Mouse (Mus musculus) midbrain, embryonic 14.5 days (tissue): ENCODE data around the gene Cyp2d26. TPM values are rescaled to one million over a fixed set of nuclear protein-coding genes. Genes with fewer than 3 reads are reported as not detected.

Source experiments
- ATAC-seq: fragments of 200-750 bp; cut with Nextera tagmentation; 2 replicates; pipeline ENCODE4 v1.8.0; 2017; ENCODE audit warnings: moderate number of reproducible peaks, moderate library complexity; ENCODE audit not compliant: low FRiP score, low TSS enrichment
- DNase-seq: peaks from one replicate; pipeline ENCODE4 v3.0.0-alpha.2; 2015
- H3K27ac ChIP-seq: fragments of 300-500 bp; sonication (generic); replicated peaks from 2 replicates; pipeline ENCODE4 v1.5.1; 2014; ENCODE audit warnings: mild to moderate bottlenecking, low read depth, low read length, moderate library complexity
- H3K27me3 ChIP-seq: fragments of 300-500 bp; sonication (generic); 2 replicates; pipeline ENCODE4 v1.6.1; 2014; ENCODE audit warnings: low read length, control low read depth, mixed read lengths; ENCODE audit not compliant: control insufficient read depth, insufficient read depth
- H3K36me3 ChIP-seq: fragments of 300-500 bp; sonication (generic); 2 replicates; pipeline ENCODE4 v1.6.1; 2014; ENCODE audit warnings: low read length, control low read depth; ENCODE audit not compliant: control insufficient read depth, insufficient read depth
- H3K4me1 ChIP-seq: fragments of 300-500 bp; sonication (generic); 2 replicates; pipeline ENCODE4 v1.6.1; 2014; ENCODE audit warnings: mild to moderate bottlenecking, antibody characterized with exemption, low read length, control low read depth; ENCODE audit not compliant: control insufficient read depth, insufficient read depth
- H3K4me2 ChIP-seq: fragments of 300-500 bp; sonication (generic); 2 replicates; pipeline ENCODE4 v1.6.1; 2014; ENCODE audit warnings: mild to moderate bottlenecking, low read length, moderate library complexity
- H3K4me3 ChIP-seq: fragments of 300-500 bp; sonication (generic); replicated peaks from 2 replicates; pipeline ENCODE4 v1.5.1; 2014; ENCODE audit warnings: low read depth, low read length
- H3K9ac ChIP-seq: fragments of 300-500 bp; sonication (generic); replicated peaks from 2 replicates; pipeline ENCODE4 v1.6.1; 2014; ENCODE audit warnings: mild to moderate bottlenecking, low read length, moderate library complexity
- H3K9me3 ChIP-seq: fragments of 300-500 bp; sonication (generic); 2 replicates; pipeline ENCODE4 v1.6.1; 2016; ENCODE audit warnings: low read length, control low read depth, mixed read lengths; ENCODE audit not compliant: control insufficient read depth
- WGBS: fragments of 180-500 bp; shearing (Covaris S2); extraction: QIAGEN DNeasy Blood & Tissue Kit; methylation state at CpG from one replicate; pipeline ENCODE4 v1.1.7; 2014; 5-methylcytosine and 5-hydroxymethylcytosine counted together
- polyA plus RNA-seq: library from polyadenylated mRNA; unstranded; fragments of >200 nt; fragmentation: Nextera tagmentation; extraction: Ambion mirVana; gene quantifications from 2 replicates; pipeline ENCODE4 v1.2.1, GENCODE M21; 2014

Cyp2d26 gene
- 0.15 and 0.28 TPM in 2 replicates for polyA plus RNA-seq

DNA sequence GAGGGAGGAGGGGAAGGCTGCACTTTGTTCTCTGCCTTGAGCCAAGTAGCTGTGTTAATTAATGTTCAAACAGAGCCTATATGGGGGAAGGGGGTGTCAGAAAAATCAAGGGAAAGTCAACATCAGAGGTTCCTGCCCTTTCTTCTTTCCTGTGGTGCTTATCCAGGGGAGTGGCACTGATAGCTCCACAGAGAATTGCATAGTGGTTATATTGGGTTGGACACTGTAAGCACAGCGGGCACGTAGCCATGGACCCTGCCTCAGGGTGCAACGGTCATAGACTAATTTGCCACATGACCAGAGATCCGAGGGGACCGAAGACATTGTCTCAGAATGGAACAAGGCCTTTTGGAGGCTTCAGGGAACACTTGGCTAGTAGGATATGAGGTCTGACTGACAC is at the start of gene Cyp2d26:
TSS of gene Cyp2d26 (minus strand) at position 18 of the 400 bp plus-strand sequence.
- 88% methylated on average over 5 of the region's 5 CpGs for WGBS
- Histone ChIP-seq H3K4me3 (no peak within 1 kb of the TSS), H3K27me3 (no peaks in the 10 kb centered on the region), H3K4me2 (no peak within 1 kb of the TSS), H3K27ac (no peak within 1 kb of the TSS), H3K36me3 (no peaks in the 10 kb centered on the region), H3K4me1 (no peaks in the 10 kb centered on the region), H3K9me3 (no peaks in the 10 kb centered on the region), H3K9ac (no peak within 1 kb of the TSS)
- no peak for ATAC-seq
- DNase-seq, result no peak

DNA sequence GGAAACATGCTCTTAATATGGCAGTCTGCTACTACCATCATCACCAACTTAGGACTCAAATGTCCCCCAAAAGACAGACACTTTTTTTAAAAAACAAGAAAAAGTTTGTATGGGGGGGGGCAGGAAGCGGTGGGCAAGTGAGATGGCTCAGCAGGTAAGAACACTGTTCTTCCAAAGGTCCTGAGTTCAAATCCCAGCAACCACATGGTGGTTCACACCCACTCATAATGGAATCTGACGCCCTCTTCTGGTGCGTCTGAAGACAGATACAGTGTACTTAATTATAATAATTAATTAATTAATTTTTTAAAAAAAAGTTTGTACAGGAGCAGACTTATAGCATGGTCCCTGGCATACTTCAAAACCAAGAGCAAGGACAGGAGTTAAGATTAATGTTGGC is 45.1 kb upstream of the Cyp2d26 start:
- H3K9me3 ChIP-seq, result no peaks in the 10 kb centered on the region
- no peaks in the 10 kb centered on the region for H3K27me3 ChIP-seq
- no peak for DNase-seq
- no peak for ATAC-seq
- H3K36me3 ChIP-seq, result no peaks in the 10 kb centered on the region
- H3K9ac ChIP-seq, result no peak overlapping the region
- H3K4me3 ChIP-seq, result no peak overlapping the region
- no peak overlapping the region for H3K4me2 ChIP-seq
- 94% methylated on average over 3 of the region's 3 CpGs for WGBS
- H3K4me1 ChIP-seq, result no peaks in the 10 kb centered on the region
- H3K27ac ChIP-seq, result no peak overlapping the region

DNA sequence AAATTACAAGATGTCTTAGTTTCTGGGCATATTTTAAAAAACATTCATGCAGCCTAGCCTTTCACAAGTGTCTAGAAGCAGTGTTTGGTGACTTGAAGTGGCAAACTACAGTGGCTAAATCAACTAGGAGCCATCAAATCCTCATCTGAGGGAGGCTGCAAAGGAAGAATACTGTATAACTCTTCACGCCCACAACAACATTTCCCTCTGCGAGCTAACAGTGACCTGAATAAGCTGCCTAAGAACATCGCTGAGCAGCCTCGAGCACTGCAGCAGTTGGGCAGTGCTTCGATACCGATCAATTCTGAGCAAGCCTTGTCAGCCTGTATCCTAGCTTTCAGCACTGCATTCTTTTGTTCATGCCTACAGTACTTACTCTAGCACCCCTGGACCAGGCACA is 35.8 kb upstream of the Cyp2d26 start:
- H3K36me3 ChIP-seq, result no peaks in the 10 kb centered on the region
- H3K27me3 ChIP-seq, result no peaks in the 10 kb centered on the region
- no peaks in the 10 kb centered on the region for H3K9me3 ChIP-seq
- no peaks in the 10 kb centered on the region for H3K4me1 ChIP-seq
- DNase-seq (no peak), ATAC-seq (no peak)
- no peak overlapping the region for H3K4me2 ChIP-seq
- 86% methylated on average over 6 of the region's 6 CpGs for WGBS
- H3K27ac ChIP-seq, result no peak overlapping the region
- no peak overlapping the region for H3K9ac ChIP-seq
- no peak overlapping the region for H3K4me3 ChIP-seq

DNA sequence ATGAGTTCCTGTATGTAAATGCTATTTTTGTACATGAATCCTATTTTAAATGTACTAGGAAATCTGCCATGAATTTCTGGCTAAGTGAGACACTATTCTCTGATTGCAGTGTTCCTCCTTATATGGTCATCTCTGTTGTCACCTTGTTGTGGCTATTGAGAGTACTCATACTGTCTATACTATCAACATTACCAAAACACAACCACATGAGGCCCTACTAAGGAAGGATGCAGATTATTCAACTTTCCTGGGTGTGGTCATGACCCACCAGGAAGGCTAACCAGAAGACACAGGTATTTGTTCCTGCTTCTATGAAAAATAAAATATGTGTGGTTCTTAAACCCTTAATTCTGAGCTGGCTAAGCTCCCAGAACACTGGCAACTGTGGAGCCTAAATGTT is 31.8 kb upstream of the Cyp2d26 start:
- Histone ChIP-seq H3K27ac (no peak overlapping the region), H3K4me1 (no peaks in the 10 kb centered on the region), H3K9ac (no peak overlapping the region), H3K9me3 (no peaks in the 10 kb centered on the region), H3K4me2 (no peak overlapping the region), H3K36me3 (peaks cover 5% of the 10 kb centered on the region), H3K27me3 (no peaks in the 10 kb centered on the region), H3K4me3 (no peak overlapping the region)
- ATAC-seq, result no peak
- no peak for DNase-seq

DNA sequence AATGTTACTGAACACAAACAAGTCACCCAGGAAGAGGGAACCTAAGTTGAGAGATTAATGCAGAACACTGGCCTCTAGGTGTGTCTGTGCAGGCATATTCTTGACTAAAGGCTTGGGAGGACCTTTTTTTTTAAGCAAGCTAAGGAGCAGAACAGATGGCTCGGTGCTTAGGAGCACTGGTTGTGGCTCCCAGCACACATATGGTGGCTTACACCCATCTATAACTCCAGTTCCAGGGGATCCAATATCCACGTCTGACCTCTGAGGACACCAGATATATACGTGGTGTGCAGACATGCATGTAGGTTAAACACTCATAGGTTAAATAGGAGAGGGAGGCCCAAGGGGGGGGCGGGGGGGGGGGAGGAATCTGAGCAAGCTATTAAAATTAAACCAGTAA is 28.3 kb upstream of the Cyp2d26 start:
- Histone ChIP-seq H3K36me3 (peaks cover 10% of the 10 kb centered on the region), H3K4me1 (no peaks in the 10 kb centered on the region), H3K27me3 (no peaks in the 10 kb centered on the region), H3K9ac (no peak overlapping the region), H3K4me3 (no peak overlapping the region), H3K9me3 (no peaks in the 10 kb centered on the region), H3K27ac (no peak overlapping the region), H3K4me2 (no peak overlapping the region)
- ATAC-seq, result no peak
- 76% methylated on average over 3 of the region's 4 CpGs for WGBS
- DNase-seq, result no peak

DNA sequence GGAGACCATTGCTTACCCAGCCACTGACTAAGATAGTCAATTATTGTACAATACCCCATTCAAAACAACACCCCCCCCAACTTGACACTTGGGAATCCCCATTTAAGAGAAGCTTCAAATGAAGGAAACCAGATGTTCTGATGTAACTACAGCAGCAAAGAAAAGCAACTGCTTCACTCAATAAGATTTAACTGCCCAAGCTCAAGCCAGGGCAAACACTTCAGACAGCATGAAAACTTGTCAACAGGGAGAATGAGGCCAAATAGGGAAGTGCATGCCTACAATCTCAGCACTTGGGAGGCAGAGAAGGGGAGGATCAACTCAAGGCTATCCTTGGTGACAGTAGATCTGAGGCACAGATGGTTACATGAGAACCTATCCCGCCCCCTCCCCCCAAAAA is 27.6 kb upstream of the Cyp2d26 start:
- H3K9me3 ChIP-seq, result no peaks in the 10 kb centered on the region

DNA sequence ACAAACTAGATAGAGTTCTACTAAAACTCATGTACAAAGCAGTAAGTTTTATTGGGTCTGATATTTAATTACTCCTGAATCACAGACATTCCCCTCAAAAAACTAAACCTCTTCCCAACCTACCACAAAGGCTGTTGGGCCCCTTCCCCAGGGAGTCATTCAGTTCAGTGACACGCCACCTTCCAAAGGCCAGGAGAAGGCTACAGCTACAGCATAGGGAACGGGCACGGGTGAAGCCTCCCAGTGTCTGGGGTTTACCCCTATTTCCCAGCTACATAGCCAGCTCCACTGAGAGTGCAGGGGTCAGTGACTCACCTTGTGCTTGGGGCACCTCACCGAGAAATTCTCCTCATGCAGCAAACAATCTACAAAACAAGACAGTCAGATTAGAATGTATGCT is 21.2 kb upstream of the Cyp2d26 start:
- WGBS, result 85% methylated on average over 4 of the region's 4 CpGs
- H3K4me2 ChIP-seq, result no peak overlapping the region
- no peaks in the 10 kb centered on the region for H3K4me1 ChIP-seq
- ATAC-seq (no peak), DNase-seq (no peak)
- H3K4me3 ChIP-seq, result no peak overlapping the region
- H3K9me3 ChIP-seq, result no peaks in the 10 kb centered on the region
- no peaks in the 10 kb centered on the region for H3K27me3 ChIP-seq
- no peak overlapping the region for H3K27ac ChIP-seq
- H3K9ac ChIP-seq, result no peak overlapping the region
- H3K36me3 ChIP-seq, result peaks cover 22% of the 10 kb centered on the region

More for the DNA sequence above, 27.6 kb upstream of the Cyp2d26 start:
- peaks cover 10% of the 10 kb centered on the region for H3K36me3 ChIP-seq
- no peak overlapping the region for H3K27ac ChIP-seq
- H3K4me3 ChIP-seq, result no peak overlapping the region
- H3K4me1 ChIP-seq, result no peaks in the 10 kb centered on the region
- ATAC-seq (no peak), DNase-seq (no peak)
- H3K27me3 ChIP-seq, result no peaks in the 10 kb centered on the region
- H3K4me2 ChIP-seq, result no peak overlapping the region
- H3K9ac ChIP-seq, result no peak overlapping the region
- WGBS, result 96% methylated on average over 1 of the region's 1 CpGs

DNA sequence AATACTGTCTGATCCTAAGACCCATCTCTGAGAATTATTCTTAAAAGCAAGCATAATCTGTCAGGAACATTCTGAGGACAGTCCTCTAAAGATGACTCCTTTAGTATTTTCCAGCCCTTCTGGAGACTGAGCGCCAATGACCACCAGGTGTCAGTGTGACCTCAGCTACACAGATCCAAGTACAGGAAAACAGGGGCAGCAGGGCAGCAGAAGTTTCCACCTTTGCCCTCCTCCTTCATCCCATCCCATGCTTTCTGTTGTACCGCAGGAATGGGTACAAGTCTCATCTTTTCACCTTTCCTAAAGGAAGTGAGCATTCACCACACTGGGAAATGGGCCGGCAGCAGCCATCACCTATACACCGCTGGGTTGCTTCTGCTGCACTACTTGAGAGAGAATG is 20.7 kb upstream of the Cyp2d26 start:
- no peak overlapping the region for H3K9ac ChIP-seq

DNA sequence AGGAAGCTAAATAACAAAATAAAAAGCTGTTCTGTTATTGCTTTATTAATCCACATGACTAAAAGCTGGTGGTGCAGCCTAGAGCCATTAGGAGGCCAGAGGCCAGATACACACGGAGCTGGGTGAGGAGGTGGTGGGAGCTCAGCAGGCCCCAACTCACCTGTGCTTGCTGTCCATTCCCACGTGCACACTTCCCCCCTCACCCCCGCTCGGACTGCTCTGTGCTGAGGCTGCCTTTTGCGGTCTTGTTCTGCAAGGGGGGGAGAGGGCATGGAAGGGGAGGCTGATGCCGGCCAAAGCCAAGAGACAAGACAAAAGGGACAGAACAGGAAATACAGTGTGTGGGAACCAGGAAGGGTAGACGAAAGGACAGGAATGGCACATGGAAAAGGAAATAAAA is 20.2 kb upstream of the Cyp2d26 start:
- Histone ChIP-seq H3K4me1 (peaks cover 5% of the 10 kb centered on the region; the same call in 1 of the 2 replicates), H3K9ac (no peak overlapping the region), H3K4me3 (no peak overlapping the region), H3K27ac (no peak overlapping the region), H3K9me3 (no peaks in the 10 kb centered on the region), H3K36me3 (peaks cover 28% of the 10 kb centered on the region), H3K27me3 (no peaks in the 10 kb centered on the region), H3K4me2 (no peak overlapping the region)
- DNase-seq (no peak), ATAC-seq (no peak)
- 86% methylated on average over 7 of the region's 7 CpGs for WGBS

More for the DNA sequence above, 20.7 kb upstream of the Cyp2d26 start:
- 67% methylated on average over 4 of the region's 4 CpGs for WGBS
- ATAC-seq (no peak), DNase-seq (peak; percentile 84)
- Histone ChIP-seq H3K4me2 (no peak overlapping the region), H3K27ac (no peak overlapping the region), H3K9me3 (no peaks in the 10 kb centered on the region), H3K27me3 (no peaks in the 10 kb centered on the region), H3K4me3 (no peak overlapping the region), H3K4me1 (peaks cover 1% of the 10 kb centered on the region; the same call in 1 of the 2 replicates), H3K36me3 (peaks cover 24% of the 10 kb centered on the region)
